Mouse (Mus musculus) thymus, adult 2 months (tissue): ENCODE measurements around the gene Gm8439. TPM values are rescaled to one million over a fixed set of nuclear protein-coding genes. Genes with fewer than 3 reads are reported as not detected.

Source experiments
- DNase-seq: peaks from one replicate; pipeline ENCODE4 v3.0.0; 2021
- H3K27ac ChIP-seq: fragments of 200-500 bp; 2 replicates; pipeline ENCODE4 v1.5.1; 2012; ENCODE audit warnings: low read length, control low read depth; ENCODE audit not compliant: control insufficient read depth, insufficient read depth
- H3K27me3 ChIP-seq: fragments of 200-500 bp; 2 replicates; pipeline ENCODE4 v1.6.1; 2012; ENCODE audit warnings: mild to moderate bottlenecking, low read length, moderate library complexity, mixed read lengths; ENCODE audit not compliant: control insufficient read depth, insufficient read depth
- H3K36me3 ChIP-seq: fragments of 200-500 bp; 2 replicates; pipeline ENCODE4 v1.6.1; 2012; ENCODE audit warnings: mild to moderate bottlenecking, low read length, moderate library complexity; ENCODE audit not compliant: control insufficient read depth, insufficient read depth
- H3K4me1 ChIP-seq: fragments of 200-500 bp; replicated peaks from 2 replicates; pipeline ENCODE4 v1.6.1; 2012; ENCODE audit warnings: low read length; ENCODE audit not compliant: control insufficient read depth, insufficient read depth
- H3K4me3 ChIP-seq: fragments of 200-500 bp; 2 replicates; pipeline ENCODE4 v1.5.1; 2012; ENCODE audit warnings: mild to moderate bottlenecking, low read length, control low read depth, moderate library complexity; ENCODE audit not compliant: control insufficient read depth, insufficient read depth
- CTCF ChIP-seq: fragments of 200-500 bp; IDR thresholded peaks from 2 replicates; pipeline ENCODE4 v1.5.1; 2012; ENCODE audit warnings: mild to moderate bottlenecking, control low read depth, low read length, moderate library complexity, borderline replicate concordance; ENCODE audit not compliant: control insufficient read depth, poor library complexity, insufficient read depth; ENCODE audit errors: extremely low read depth
- POLR2A ChIP-seq: fragments of 200-500 bp; IDR thresholded peaks from 2 replicates; pipeline ENCODE4 v1.6.1; 2012; ENCODE audit warnings: mild to moderate bottlenecking, low read length, control low read depth, moderate library complexity; ENCODE audit not compliant: control insufficient read depth, poor library complexity, insufficient read depth; ENCODE audit errors: extremely low read depth
- WGBS: fragments of 180-500 bp; shearing (Covaris S2); methylation state at CpG from one replicate; pipeline ENCODE4 v1.1.7; 2018; 5-methylcytosine and 5-hydroxymethylcytosine counted together
- polyA plus RNA-seq: library from polyadenylated mRNA; depleted of rRNA; stranded (reverse); fragments of >200 nt; gene quantifications from 2 replicates; pipeline ENCODE4 v1.2.3, GENCODE M21; 2012

Gm8439 gene
- polyA plus RNA-seq, 1 experiment = not detected

DNA sequence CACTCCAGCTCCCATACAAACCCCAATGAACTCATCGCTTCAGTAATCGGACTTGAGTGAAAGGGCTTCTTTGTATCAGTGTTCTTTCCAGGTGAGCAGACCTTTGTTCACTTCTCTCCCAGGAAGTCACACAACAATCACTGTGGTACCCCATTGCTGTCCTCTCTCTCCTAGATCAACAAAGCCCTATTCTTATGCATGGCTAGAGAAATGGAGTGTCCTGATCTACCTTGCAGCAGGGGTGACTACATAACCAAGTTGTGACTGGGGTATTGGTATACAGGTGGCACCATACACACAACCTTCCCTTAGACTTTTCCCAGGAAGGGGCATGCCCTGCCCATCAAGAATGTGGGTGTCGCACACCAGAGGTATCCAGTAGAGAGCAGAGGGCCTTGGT is 22.5 kb downstream of the Gm8439 start:
- Histone ChIP-seq H3K4me1 (peaks cover 34% of the 10 kb centered on the region), H3K36me3 (no peaks in the 10 kb centered on the region), H3K27me3 (no peaks in the 10 kb centered on the region; the same call in 1 of the 2 replicates), H3K4me3 (no peak overlapping the region), H3K27ac (no peak overlapping the region)
- no peak for DNase-seq
- TF ChIP-seq POLR2A (no peak), CTCF (no peak)
- 97% methylated on average over 3 of the region's 3 CpGs for WGBS

DNA sequence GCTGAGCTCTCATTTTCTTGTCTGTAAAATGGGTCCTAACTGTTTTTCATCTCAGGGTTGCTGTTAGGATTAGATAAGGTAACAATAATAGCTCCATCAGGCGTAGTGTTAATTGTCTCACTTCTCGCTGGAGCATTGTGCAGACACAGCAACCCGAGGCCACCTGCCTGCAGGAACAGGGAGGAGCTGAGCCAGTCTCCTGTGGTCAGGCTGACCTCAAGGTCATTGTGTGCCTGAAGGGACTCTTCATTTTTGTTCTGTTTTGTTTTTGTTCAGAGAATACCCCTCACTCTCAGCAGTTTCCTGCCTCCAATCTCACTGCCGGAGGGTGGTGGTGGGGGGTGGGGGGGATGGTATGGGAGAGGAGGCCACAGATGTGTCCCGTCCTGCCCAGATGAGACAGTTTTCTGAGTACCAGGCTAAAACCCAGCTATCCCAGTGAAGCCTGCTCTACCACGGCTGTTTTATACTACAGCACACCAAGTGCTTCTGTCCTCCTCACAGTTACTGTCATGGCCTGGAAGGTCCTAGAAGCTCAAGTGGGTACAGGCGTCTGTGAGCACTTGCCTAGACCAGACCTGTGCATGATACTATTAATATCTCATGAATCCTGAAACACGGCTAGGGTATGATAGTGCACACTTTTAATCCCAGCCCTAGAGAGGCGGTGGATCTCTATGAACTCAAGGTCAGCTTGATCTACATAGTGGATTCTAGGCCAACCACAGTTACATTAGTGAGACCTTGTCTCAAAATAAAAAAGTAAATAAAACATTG is 23.9 kb downstream of the Gm8439 start:
- H3K27me3 ChIP-seq = no peaks in the 10 kb centered on the region; the same call in 1 of the 2 replicates
- TF ChIP-seq POLR2A = no peak
- no peak for TF ChIP-seq CTCF
- peak overlapping the region; percentile 45 for H3K4me3 ChIP-seq
- DNase-seq = peak; percentile 9
- peak overlapping the region; percentile 57 for H3K27ac ChIP-seq
- WGBS = 37% methylated on average over 9 of the region's 9 CpGs
- H3K4me1 ChIP-seq = peaks cover 45% of the 10 kb centered on the region
- no peaks in the 10 kb centered on the region for H3K36me3 ChIP-seq

DNA sequence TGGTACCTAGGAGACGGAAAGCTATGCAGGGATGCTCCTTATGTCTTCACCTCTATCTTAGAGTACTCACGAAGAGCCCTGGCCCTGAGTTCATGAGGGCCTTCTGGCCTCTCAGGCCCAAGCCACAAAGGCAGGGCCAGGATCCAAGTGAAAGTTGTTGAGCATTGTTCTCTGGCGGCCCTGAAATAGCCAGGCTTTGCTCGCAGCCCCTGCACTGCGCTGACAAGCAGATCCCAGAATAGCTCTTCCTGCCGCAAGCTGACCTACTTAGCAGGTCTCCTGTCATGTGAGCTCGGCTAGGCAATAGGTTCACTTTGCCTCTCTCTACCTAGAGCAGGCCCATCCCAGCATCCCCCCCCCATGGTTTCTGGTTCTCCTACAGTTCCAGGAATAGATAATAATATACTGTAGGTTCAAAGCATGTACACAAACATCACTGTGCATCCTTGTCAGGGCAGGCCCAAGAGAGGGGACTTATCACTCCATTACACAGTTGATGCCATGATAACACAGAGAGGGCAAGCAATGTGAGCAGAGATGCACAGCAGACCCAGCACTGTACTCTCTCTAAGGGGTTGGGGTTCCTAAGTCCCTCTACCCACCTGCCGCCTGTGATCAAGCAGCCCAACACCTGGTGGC is 25.3 kb downstream of the Gm8439 start:
- H3K36me3 ChIP-seq = no peaks in the 10 kb centered on the region
- DNase-seq = peak; percentile 60
- WGBS = 49% methylated on average over 8 of the region's 8 CpGs
- H3K4me1 ChIP-seq = peaks cover 49% of the 10 kb centered on the region
- TF ChIP-seq POLR2A (peak; percentile 68), CTCF (no peak)
- H3K27ac ChIP-seq = peak overlapping the region; percentile 99
- no peaks in the 10 kb centered on the region; the same call in 1 of the 2 replicates for H3K27me3 ChIP-seq
- H3K4me3 ChIP-seq = peak overlapping the region; percentile 56

DNA sequence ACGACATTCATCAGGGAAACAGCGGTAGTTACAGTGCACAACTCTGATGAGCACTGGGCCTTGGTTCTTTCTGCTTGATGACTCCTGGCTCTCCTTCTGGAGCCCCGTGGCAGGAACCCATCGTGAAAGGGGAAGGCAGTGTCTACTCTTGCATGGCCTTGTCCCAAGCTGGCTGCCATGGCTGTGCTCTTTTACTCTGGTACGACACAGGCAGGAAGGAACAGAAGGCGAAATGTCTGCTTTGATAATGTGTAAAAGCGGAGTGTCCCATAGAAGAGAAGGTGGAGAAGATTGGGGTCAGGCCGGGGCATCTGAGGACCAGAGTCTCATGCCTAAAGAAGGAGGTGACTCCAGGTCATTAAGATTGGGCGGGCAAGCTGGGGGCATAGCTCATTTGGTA is 26.1 kb downstream of the Gm8439 start:
- Histone ChIP-seq H3K27me3 (no peaks in the 10 kb centered on the region; the same call in 1 of the 2 replicates), H3K27ac (peak overlapping the region; percentile 99), H3K4me1 (peaks cover 49% of the 10 kb centered on the region), H3K36me3 (no peaks in the 10 kb centered on the region), H3K4me3 (no peak overlapping the region)
- DNase-seq = peak; percentile 14
- WGBS = 80% methylated on average over 9 of the region's 9 CpGs
- TF ChIP-seq POLR2A (no peak), CTCF (no peak)

DNA sequence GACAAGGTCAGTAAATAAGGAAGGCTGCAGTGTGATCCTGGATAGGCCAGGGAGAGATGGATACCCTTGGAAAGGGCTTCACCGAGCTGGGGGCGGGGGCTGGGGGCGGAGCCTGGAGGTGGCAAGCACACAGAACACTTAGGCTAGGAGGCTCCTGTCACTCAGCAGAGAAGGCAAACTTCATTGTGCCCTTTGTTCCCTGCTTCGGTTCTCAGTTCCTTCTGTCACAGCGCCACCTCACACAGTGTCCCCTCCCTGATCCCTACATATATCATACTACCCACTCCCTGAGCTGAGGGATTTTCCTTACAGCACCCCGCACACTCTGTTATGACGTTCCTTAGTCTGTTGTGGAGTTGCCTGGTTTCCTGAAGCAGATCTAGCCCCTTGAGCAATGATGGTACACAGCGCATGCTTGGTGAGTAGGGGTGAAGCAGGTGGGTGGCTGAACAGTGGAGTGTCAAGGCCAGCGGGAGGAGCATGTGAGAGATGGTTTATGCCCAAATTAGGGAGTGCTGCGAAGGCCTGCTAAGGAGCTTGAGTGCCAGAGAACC is 27.1 kb downstream of the Gm8439 start:
- peaks cover 42% of the 10 kb centered on the region for H3K4me1 ChIP-seq
- H3K36me3 ChIP-seq = no peaks in the 10 kb centered on the region
- H3K27me3 ChIP-seq = no peaks in the 10 kb centered on the region; the same call in 1 of the 2 replicates
- 77% methylated on average over 10 of the region's 10 CpGs for WGBS
- TF ChIP-seq POLR2A = no peak
- TF ChIP-seq CTCF = no peak
- peak overlapping the region; percentile 93 for H3K27ac ChIP-seq
- no peak overlapping the region for H3K4me3 ChIP-seq
- peak; percentile 37 for DNase-seq

DNA sequence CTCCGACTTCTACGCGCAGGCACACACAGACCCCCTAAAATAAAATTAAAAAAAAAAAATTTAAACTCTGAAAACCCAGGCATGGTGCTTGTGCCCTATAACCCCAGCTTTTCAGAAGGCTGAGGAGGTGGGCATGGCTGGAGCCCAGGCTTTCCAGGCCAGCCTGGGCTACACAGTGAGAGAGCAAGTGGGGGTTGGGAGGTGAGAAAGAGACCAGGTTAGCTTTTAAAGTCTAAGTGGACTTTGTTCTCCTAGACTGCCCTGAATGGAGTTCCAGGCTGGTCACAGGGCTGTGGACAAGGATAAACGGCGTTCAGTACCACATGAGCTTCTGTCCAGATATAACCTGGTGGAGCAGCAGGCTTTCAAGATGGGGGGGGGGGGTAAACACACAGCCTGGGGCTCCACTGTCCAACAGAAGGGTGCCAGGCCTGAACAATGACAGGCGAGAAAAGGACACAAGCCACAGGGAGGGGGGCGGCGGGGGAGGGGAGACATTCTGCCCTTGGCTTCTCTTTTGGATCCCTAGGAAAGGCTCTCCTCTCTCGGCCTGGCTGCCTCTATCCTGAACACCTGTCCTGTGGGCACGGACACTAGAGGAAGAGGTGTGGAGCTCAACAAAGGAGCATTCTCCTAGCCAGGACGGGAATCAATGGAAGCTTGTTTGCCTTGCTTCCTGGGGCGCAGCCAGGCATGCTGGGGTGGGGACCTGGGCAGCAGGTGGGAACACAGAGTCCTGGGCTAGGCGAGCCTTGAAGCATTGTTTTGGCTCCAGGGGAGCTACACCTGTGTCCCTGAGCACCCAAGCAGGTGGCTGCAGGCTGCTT is 27.9 kb downstream of the Gm8439 start:
- peak overlapping the region; percentile 93 for H3K27ac ChIP-seq
- no peak for TF ChIP-seq POLR2A
- no peak for TF ChIP-seq CTCF

More for the DNA sequence above, 27.9 kb downstream of the Gm8439 start:
- WGBS = 92% methylated on average over 13 of the region's 13 CpGs
- Histone ChIP-seq H3K27me3 (no peaks in the 10 kb centered on the region; the same call in 1 of the 2 replicates), H3K36me3 (no peaks in the 10 kb centered on the region), H3K4me1 (peaks cover 36% of the 10 kb centered on the region), H3K4me3 (no peak overlapping the region)
- peak; percentile 13 for DNase-seq
